Mouse (Mus musculus) E14TG2a.4 (cell line): ENCODE results near the gene Ikbip.
A peak's percentile ranks its signal among the peaks of the same experiment; 100 is the strongest.

ENCODE experiments used
- H3K27me3 ChIP-seq: 2 replicates; pipeline ENCODE4 v1.6.1; 2014; ENCODE audit warnings: low read length, control low read depth; ENCODE audit not compliant: insufficient read depth
- H3K36me3 ChIP-seq: 2 replicates; pipeline ENCODE4 v1.6.1; 2014; ENCODE audit warnings: low read length, control low read depth; ENCODE audit not compliant: insufficient read depth
- H3K4me1 ChIP-seq: replicated peaks from 2 replicates; pipeline ENCODE4 v1.6.1; 2014; ENCODE audit warnings: low read depth, low read length, control low read depth
- H3K4me3 ChIP-seq: replicated peaks from 2 replicates; pipeline ENCODE4 v1.5.1; 2014; ENCODE audit warnings: mild to moderate bottlenecking, low read length
- H3K9me3 ChIP-seq: 2 replicates; pipeline ENCODE4 v1.6.1; 2014; ENCODE audit warnings: low read length, control low read depth
- CTCF ChIP-seq: conservative IDR thresholded peaks from 2 replicates; pipeline ENCODE4 v1.5.1; 2014; ENCODE audit warnings: low read length
- NANOG ChIP-seq: IDR thresholded peaks from 2 replicates; pipeline ENCODE4 v1.6.1; 2014; ENCODE audit warnings: borderline replicate concordance, low read length, mixed read lengths
- POU5F1 ChIP-seq: IDR thresholded peaks from 2 replicates; pipeline ENCODE4 v1.6.1; 2014; ENCODE audit warnings: low read length, borderline replicate concordance

Ikbip gene

GRCm38 (mm10) chr10:91076667-91077066 is 6.1 kb upstream of the Ikbip start:
- Histone ChIP-seq H3K36me3 (peaks cover 37% of the 10 kb centered on the region), H3K9me3 (no peaks in the 10 kb centered on the region), H3K4me1 (peaks cover under 1% of the 10 kb centered on the region; the same call in 1 of the 2 replicates), H3K4me3 (no peak overlapping the region), H3K27me3 (no peaks in the 10 kb centered on the region)
- TF ChIP-seq POU5F1, result no peak
- no peak for TF ChIP-seq CTCF
- no peak for TF ChIP-seq NANOG

DNA sequence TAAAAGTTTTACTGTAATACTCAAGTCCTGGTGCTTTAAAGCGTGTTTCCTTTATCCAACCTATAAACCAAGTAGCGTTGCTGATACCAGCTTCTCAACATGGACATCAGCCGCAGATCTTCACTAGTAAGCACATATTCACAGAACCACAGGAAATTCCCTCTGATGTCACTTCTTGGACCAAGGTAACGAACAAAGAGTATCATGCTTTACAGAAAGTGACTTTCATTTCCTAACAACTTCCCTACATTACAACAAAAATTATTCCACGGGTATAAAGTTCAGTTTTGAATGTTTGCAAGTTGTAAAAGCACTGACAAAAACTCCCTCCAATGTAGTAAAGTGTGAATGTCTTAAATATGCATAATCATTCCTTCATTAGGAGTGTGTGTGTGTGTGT is 2.2 kb upstream of the Ikbip start:
- no peaks in the 10 kb centered on the region for H3K9me3 ChIP-seq
- H3K4me3 ChIP-seq, result no peak overlapping the region
- H3K27me3 ChIP-seq, result no peaks in the 10 kb centered on the region
- H3K4me1 ChIP-seq, result peaks cover 8% of the 10 kb centered on the region; the same call in 1 of the 2 replicates
- no peak for TF ChIP-seq CTCF
- TF ChIP-seq POU5F1, result no peak
- no peak for TF ChIP-seq NANOG
- peaks cover 31% of the 10 kb centered on the region for H3K36me3 ChIP-seq

DNA sequence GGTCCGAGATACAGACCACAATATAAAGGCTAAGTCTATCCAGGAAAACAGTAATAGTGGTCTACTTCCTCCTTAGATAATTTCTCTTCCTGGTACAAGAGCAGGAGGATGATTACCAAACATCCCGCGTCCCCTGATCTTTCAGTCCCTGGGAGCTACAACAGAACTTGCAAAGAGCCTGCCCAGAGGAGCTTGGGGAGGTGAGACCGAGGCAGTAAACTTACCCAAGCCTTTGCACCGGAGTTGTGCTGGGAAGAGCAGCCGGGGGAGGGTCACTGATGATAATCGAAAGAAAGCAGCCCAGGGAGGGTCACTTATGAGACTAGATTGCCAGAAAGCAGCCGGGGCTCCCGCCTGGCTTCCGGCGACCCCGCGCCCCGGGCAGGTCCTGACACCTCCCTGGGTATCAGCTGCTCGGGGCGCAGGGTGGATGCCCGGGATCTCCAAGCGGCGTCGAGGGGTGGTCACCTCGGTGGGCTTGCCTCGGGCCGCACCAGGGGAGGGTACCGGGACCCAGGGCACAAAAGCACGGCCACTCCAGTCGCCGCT is 707 bp upstream of the Ikbip start:
- Histone ChIP-seq H3K4me1 (peaks cover 8% of the 10 kb centered on the region; the same call in 1 of the 2 replicates), H3K27me3 (no peaks in the 10 kb centered on the region)
- TF ChIP-seq CTCF, result no peak
- no peak for TF ChIP-seq POU5F1
- TF ChIP-seq NANOG, result no peak

DNA sequence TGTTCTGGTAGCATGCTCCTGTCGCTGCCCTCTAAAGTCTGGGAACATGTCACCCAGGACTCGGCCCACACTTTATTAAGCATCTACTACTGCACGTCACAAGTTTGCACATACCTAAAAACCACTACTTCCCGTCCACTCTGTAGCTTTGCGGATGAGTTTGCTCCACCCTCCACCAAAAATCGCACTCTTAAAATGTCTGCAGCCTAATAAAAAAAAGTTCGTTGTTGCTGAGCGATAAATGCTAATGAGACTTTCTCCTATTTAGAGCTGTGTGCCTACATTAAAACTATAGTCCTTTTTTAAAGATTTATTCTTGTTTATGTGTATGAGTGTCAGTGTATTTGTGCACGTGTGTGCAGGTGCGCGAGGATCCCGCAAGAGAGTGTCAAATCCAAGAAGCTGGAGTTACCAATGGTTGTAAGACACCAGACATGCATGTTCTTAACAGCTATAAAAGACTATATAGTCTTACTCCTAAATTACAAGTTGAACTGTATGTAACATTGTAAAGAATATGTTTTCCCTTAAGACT is 720 bp downstream of the Ikbip start:
- no peak for TF ChIP-seq POU5F1
- TF ChIP-seq NANOG, result no peak
- TF ChIP-seq CTCF, result no peak
- Histone ChIP-seq H3K9me3 (no peaks in the 10 kb centered on the region), H3K4me3 (peak overlapping the region; percentile 89), H3K36me3 (peaks cover 9% of the 10 kb centered on the region), H3K27me3 (no peaks in the 10 kb centered on the region), H3K4me1 (peaks cover 8% of the 10 kb centered on the region; the same call in 1 of the 2 replicates)

More for the DNA sequence above, 707 bp upstream of the Ikbip start:
- H3K36me3 ChIP-seq, result peaks cover 19% of the 10 kb centered on the region
- peak overlapping the region; percentile 98 for H3K4me3 ChIP-seq
- H3K9me3 ChIP-seq, result no peaks in the 10 kb centered on the region

GRCm38 (mm10) chr10:91092812-91093211 is 10.1 kb downstream of the Ikbip start:
- H3K36me3 ChIP-seq, result no peaks in the 10 kb centered on the region
- no peak overlapping the region for H3K4me3 ChIP-seq
- H3K9me3 ChIP-seq, result no peaks in the 10 kb centered on the region
- no peaks in the 10 kb centered on the region for H3K4me1 ChIP-seq
- no peaks in the 10 kb centered on the region for H3K27me3 ChIP-seq
- no peak for TF ChIP-seq POU5F1
- TF ChIP-seq NANOG, result no peak
- TF ChIP-seq CTCF, result no peak

- H3K36me3 ChIP-seq, result no peaks in the 10 kb centered on the region
- no peak for TF ChIP-seq POU5F1
- TF ChIP-seq NANOG, result no peak
- no peak for TF ChIP-seq CTCF
- no peaks in the 10 kb centered on the region for H3K4me1 ChIP-seq
- no peak overlapping the region for H3K4me3 ChIP-seq
- no peaks in the 10 kb centered on the region for H3K9me3 ChIP-seq
- no peaks in the 10 kb centered on the region for H3K27me3 ChIP-seq
Observed at GRCm38 (mm10) chr10:91094251-91095104, 11.7 kb downstream of the Ikbip start.

DNA sequence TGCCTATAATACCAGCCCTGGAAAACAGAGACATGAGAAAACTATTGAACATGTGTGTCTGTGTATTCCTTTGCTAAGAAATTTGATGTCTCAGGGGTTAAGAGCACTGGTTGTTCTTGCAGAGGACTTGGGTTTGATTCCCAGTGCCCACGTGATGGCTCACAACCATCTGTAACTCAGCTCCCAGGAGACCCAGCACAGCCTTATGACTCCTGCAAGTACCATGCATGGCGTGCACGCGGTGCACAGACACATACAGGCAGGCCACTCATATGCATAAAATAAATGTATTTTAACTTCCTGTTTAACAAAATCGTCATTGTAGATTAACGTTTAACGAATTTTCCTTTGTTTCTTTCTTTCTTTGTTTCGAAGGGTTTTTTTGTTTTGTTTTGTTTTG is 15.3 kb downstream of the Ikbip start:
- no peaks in the 10 kb centered on the region for H3K4me1 ChIP-seq
- TF ChIP-seq CTCF, result no peak
- TF ChIP-seq POU5F1, result no peak
- TF ChIP-seq NANOG, result no peak
- H3K9me3 ChIP-seq, result no peaks in the 10 kb centered on the region
- H3K4me3 ChIP-seq, result no peak overlapping the region
- no peaks in the 10 kb centered on the region for H3K27me3 ChIP-seq
- H3K36me3 ChIP-seq, result no peaks in the 10 kb centered on the region

DNA sequence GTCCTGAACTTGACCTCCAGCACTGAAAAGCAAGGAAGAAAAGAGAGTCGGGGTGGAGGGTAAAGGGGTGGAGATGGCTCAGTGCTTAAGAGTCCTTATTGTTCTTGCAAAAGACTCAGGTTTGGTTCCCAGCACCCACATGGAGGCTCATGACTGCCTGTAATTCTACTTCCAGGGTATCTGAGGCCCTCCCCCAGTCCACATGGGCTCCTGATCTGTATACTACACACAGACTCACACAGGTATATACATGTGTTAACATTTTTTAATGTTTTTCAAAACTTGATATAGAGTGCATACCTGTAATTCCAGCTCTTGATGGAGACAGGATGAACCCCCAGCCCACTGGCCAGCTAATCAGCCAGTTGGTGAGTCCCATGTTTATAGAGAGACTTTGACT is 17.4 kb downstream of the Ikbip start:
- H3K4me3 ChIP-seq, result no peak overlapping the region
- no peaks in the 10 kb centered on the region for H3K36me3 ChIP-seq
- H3K9me3 ChIP-seq, result no peaks in the 10 kb centered on the region
- no peaks in the 10 kb centered on the region for H3K4me1 ChIP-seq
- TF ChIP-seq CTCF (no peak), NANOG (no peak), POU5F1 (no peak)
- no peaks in the 10 kb centered on the region for H3K27me3 ChIP-seq

DNA sequence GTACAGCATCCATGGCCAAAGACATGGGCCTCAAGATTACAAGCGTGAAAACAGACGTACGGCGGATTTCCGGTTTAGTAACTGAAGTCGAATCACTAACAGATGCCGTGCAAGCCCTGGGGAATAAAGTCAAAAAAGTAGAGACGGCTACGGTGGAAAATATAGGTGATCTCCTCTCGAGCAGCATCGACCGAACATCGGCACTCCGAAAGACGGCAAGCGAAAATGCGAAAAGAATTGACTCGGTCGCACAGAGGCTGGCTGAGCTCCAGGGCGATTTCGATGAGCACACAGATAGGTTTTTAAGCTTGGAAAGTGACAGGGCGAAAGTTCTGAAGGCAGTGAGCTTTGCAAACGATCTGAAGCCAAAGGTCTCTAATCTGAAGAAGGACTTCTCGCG is 19.2 kb downstream of the Ikbip start:
- H3K9me3 ChIP-seq, result no peaks in the 10 kb centered on the region
- H3K4me1 ChIP-seq, result no peaks in the 10 kb centered on the region
- TF ChIP-seq CTCF (no peak), NANOG (no peak), POU5F1 (no peak)
- H3K4me3 ChIP-seq, result no peak overlapping the region
- H3K27me3 ChIP-seq, result no peaks in the 10 kb centered on the region
- H3K36me3 ChIP-seq, result no peaks in the 10 kb centered on the region
